Mouse (Mus musculus) hindbrain, embryonic 14.5 days (tissue): Measurements from ENCODE around the gene Fut7. TPM values are rescaled to one million over a fixed set of nuclear protein-coding genes. Genes with fewer than 3 reads are reported as not detected.

Source experiments
- microRNA-seq: library from miRNA; unstranded; fragments of <30 nt; microRNA quantifications from one replicate; pipeline ENCODE4, GENCODE M21; 2016
- polyA plus RNA-seq: library from polyadenylated mRNA; unstranded; fragments of >200 nt; fragmentation: Nextera tagmentation; extraction: Ambion mirVana; gene quantifications from 2 replicates; pipeline ENCODE4 v1.2.1, GENCODE M21; 2014

The Fut7 gene
- polyA plus RNA-seq, 1 experiment from 2014 or later, result 0.37 TPM

Small RNA genes within 50 kb of the gene (microRNA-seq; reads per million reads assigned to microRNA genes)
- gene Mir3087, result not detected

Other genes with a start within 250 kb of the Fut7 start
- gene Nrarp, start 242.5 kb upstream of the Fut7 start, polyA plus RNA-seq, result 15.6 and 19.9 TPM in 2 replicates
- gene Tor4a, start 226.4 kb upstream of the Fut7 start, polyA plus RNA-seq, result 2.0 and 2.2 TPM in 2 replicates
- gene Nelfb, start 211.8 kb upstream of the Fut7 start, polyA plus RNA-seq, result 88.0 and 91.6 TPM in 2 replicates
- not detected in 2 replicates for gene Stpg3, start 208.6 kb upstream of the Fut7 start, polyA plus RNA-seq
- gene Fam166a, start 204.5 kb upstream of the Fut7 start, polyA plus RNA-seq, result not detected in 2 replicates
- 382 and 411 TPM in 2 replicates for gene Tubb4b, start 198.6 kb upstream of the Fut7 start, polyA plus RNA-seq
- not detected in 2 replicates for gene Slc34a3, start 188.9 kb upstream of the Fut7 start, polyA plus RNA-seq
- gene Rnf224, start 186.5 kb upstream of the Fut7 start, polyA plus RNA-seq, result not detected in 2 replicates
- 166 and 177 TPM in 2 replicates for gene Rnf208, start 181.0 kb upstream of the Fut7 start, polyA plus RNA-seq
- gene Cysrt1, start 180.8 kb upstream of the Fut7 start, polyA plus RNA-seq, result 0.59 TPM in 1 of 2 replicates, not detected in the other
- 2.9 and 5.3 TPM in 2 replicates for gene AL732309.1, start 176.4 kb upstream of the Fut7 start, polyA plus RNA-seq
- gene Tmem203, start 167.8 kb upstream of the Fut7 start, polyA plus RNA-seq, result 9.8 and 12.5 TPM in 2 replicates
- 13.4 and 14.7 TPM in 2 replicates for gene Tprn, start 160.6 kb upstream of the Fut7 start, polyA plus RNA-seq
- 175 and 190 TPM in 2 replicates for gene Ssna1, start 150.8 kb upstream of the Fut7 start, polyA plus RNA-seq
- gene Anapc2, start 150.8 kb upstream of the Fut7 start, polyA plus RNA-seq, result 113 and 114 TPM in 2 replicates
- not detected in 2 replicates for gene Tmem210, start 135.1 kb upstream of the Fut7 start, polyA plus RNA-seq
- not detected in 2 replicates for gene Lrrc26, start 133.4 kb upstream of the Fut7 start, polyA plus RNA-seq
- 57.2 and 68.4 TPM in 2 replicates for gene Grin1, start 104.1 kb upstream of the Fut7 start, polyA plus RNA-seq
- 51.6 and 66.0 TPM in 2 replicates for gene Man1b1, start 90.9 kb upstream of the Fut7 start, polyA plus RNA-seq
- gene Dpp7, start 66.9 kb upstream of the Fut7 start, polyA plus RNA-seq, result 21.5 and 24.7 TPM in 2 replicates
- gene Uap1l1, start 57.6 kb upstream of the Fut7 start, polyA plus RNA-seq, result 6.3 and 6.8 TPM in 2 replicates
- gene Sapcd2, start 50.9 kb upstream of the Fut7 start, polyA plus RNA-seq, result 10.0 and 10.8 TPM in 2 replicates
- gene Entpd2, start 27.4 kb upstream of the Fut7 start, polyA plus RNA-seq, result 2.6 and 3.3 TPM in 2 replicates
- 365 and 378 TPM in 2 replicates for gene Npdc1, start 23.9 kb upstream of the Fut7 start, polyA plus RNA-seq
- 15.6 and 17.3 TPM in 2 replicates for gene Abca2, start 5.4 kb downstream of the Fut7 start, polyA plus RNA-seq
- gene Clic3, start 33.6 kb downstream of the Fut7 start, polyA plus RNA-seq, result 2.2 and 2.6 TPM in 2 replicates
- 93.1 and 109 TPM in 2 replicates for gene Paxx, start 37.8 kb downstream of the Fut7 start, polyA plus RNA-seq
- 230 and 390 TPM in 2 replicates for gene Ptgds, start 46.8 kb downstream of the Fut7 start, polyA plus RNA-seq
- not detected in 2 replicates for gene Lcn12, start 70.6 kb downstream of the Fut7 start, polyA plus RNA-seq
- 116 and 118 TPM in 2 replicates for gene Fbxw5, start 77.5 kb downstream of the Fut7 start, polyA plus RNA-seq
- gene C8g, start 78.5 kb downstream of the Fut7 start, polyA plus RNA-seq, result 4.1 and 5.5 TPM in 2 replicates
- 15.6 and 16.3 TPM in 2 replicates for gene Traf2, start 123.7 kb downstream of the Fut7 start, polyA plus RNA-seq
- gene Edf1, start 134.6 kb downstream of the Fut7 start, polyA plus RNA-seq, result 353 and 366 TPM in 2 replicates
- gene Mamdc4, start 151.6 kb downstream of the Fut7 start, polyA plus RNA-seq, result 1.3 and 1.7 TPM in 2 replicates
- 171 and 187 TPM in 2 replicates for gene Phpt1, start 152.0 kb downstream of the Fut7 start, polyA plus RNA-seq
- gene Ajm1, start 158.5 kb downstream of the Fut7 start, polyA plus RNA-seq, result 10.8 and 12.7 TPM in 2 replicates
- gene Rabl6, start 185.3 kb downstream of the Fut7 start, polyA plus RNA-seq, result 59.0 and 61.6 TPM in 2 replicates
- gene Ccdc183, start 194.4 kb downstream of the Fut7 start, polyA plus RNA-seq, result 0.26 and 0.44 TPM in 2 replicates
- gene Tmem141, start 198.7 kb downstream of the Fut7 start, polyA plus RNA-seq, result 52.5 and 53.5 TPM in 2 replicates
- gene Fcna, start 204.8 kb downstream of the Fut7 start, polyA plus RNA-seq, result 3.9 and 4.0 TPM in 2 replicates
- not detected in 2 replicates for gene Lcn8, start 229.9 kb downstream of the Fut7 start, polyA plus RNA-seq
- gene Lcn5, start 234.7 kb downstream of the Fut7 start, polyA plus RNA-seq, result not detected in 2 replicates